Mouse (Mus musculus) adrenal gland, postnatal 0 days (tissue): ENCODE results near the gene Olfr318. TPM values are rescaled to one million over a fixed set of nuclear protein-coding genes. Genes with fewer than 3 reads are reported as not detected.

Experiments
- polyA plus RNA-seq: library from polyadenylated mRNA; unstranded; fragments of >200 nt; fragmentation: Nextera tagmentation; extraction: Ambion mirVana; gene quantifications from 2 replicates; pipeline ENCODE4 v1.2.1, GENCODE M21; 2015

The Olfr318 gene
- polyA plus RNA-seq: not detected in 2 replicates

GRCm38 (mm10) chr11:58723914-58724313, at the start of gene Olfr318:
Gene Olfr318, minus strand, starts transcription at chr11:58724014.

GRCm38 (mm10) chr11:58772888-58773287, 49.1 kb upstream of the Olfr318 start, which contains the start of gene Olfr315:
Gene Olfr315, plus strand, starts transcription at chr11:58773188.

GRCm38 (mm10) chr11:58752434-58752833, 28.6 kb upstream of the Olfr318 start, which contains the start of gene Olfr316:
Gene Olfr316, plus strand, starts transcription at chr11:58752734.

GRCm38 (mm10) chr11:58738792-58739262, 15.0 kb upstream of the Olfr318 start, which contains the start of gene Olfr317:
Gene Olfr317, minus strand, starts transcription at chr11:58739212.

GRCm38 (mm10) chr11:58698862-58699261, 25.0 kb downstream of the Olfr318 start, which contains the start of gene Olfr319:
Gene Olfr319, plus strand, starts transcription at chr11:58699162.

GRCm38 (mm10) chr11:58680799-58681198, 43.0 kb downstream of the Olfr318 start, which contains the start of gene Olfr320:
Gene Olfr320, plus strand, starts transcription at chr11:58681099.

Other genes with a start within 250 kb of the Olfr318 start
- gene Olfr332, start 231.5 kb downstream of the Olfr318 start, polyA plus RNA-seq: not detected in 2 replicates
- not detected in 2 replicates for gene Olfr331, start 221.4 kb downstream of the Olfr318 start, polyA plus RNA-seq
- 1.7 and 4.9 TPM in 2 replicates for gene Olfr330, start 189.2 kb downstream of the Olfr318 start, polyA plus RNA-seq
- gene Olfr329-ps, start 177.6 kb downstream of the Olfr318 start, polyA plus RNA-seq: 0.28 and 2.0 TPM in 2 replicates
- gene Olfr328, start 168.4 kb downstream of the Olfr318 start, polyA plus RNA-seq: 0.24 and 0.77 TPM in 2 replicates
- 0.25 TPM in 1 of 2 replicates, not detected in the other for gene Olfr224, start 153.5 kb downstream of the Olfr318 start, polyA plus RNA-seq
- gene Olfr325, start 146.3 kb downstream of the Olfr318 start, polyA plus RNA-seq: 0.20 TPM in 1 of 2 replicates, not detected in the other
- not detected in 2 replicates for gene Olfr324, start 128.9 kb downstream of the Olfr318 start, polyA plus RNA-seq
- 2.0 TPM in 1 of 2 replicates, not detected in the other for gene 2210407C18Rik, start 107.9 kb downstream of the Olfr318 start, polyA plus RNA-seq
- not detected in 2 replicates for gene Olfr323, start 93.5 kb downstream of the Olfr318 start, polyA plus RNA-seq
- 0.20 and 1.0 TPM in 2 replicates for gene Trim58, start 83.5 kb downstream of the Olfr318 start, polyA plus RNA-seq
- gene Olfr322, start 65.2 kb downstream of the Olfr318 start, polyA plus RNA-seq: not detected in 2 replicates
- not detected in 2 replicates for gene Olfr320, start 42.9 kb downstream of the Olfr318 start, polyA plus RNA-seq
- gene Olfr319, start 24.9 kb downstream of the Olfr318 start, polyA plus RNA-seq: not detected in 2 replicates
- gene Olfr317, start 15.2 kb upstream of the Olfr318 start, polyA plus RNA-seq: not detected in 2 replicates
- gene Olfr316, start 28.7 kb upstream of the Olfr318 start, polyA plus RNA-seq: not detected in 2 replicates
- not detected in 2 replicates for gene Olfr315, start 49.2 kb upstream of the Olfr318 start, polyA plus RNA-seq
- not detected in 2 replicates for gene Olfr314, start 58.9 kb upstream of the Olfr318 start, polyA plus RNA-seq
- 20.7 and 23.2 TPM in 2 replicates for gene Fam183b, start 77.9 kb upstream of the Olfr318 start, polyA plus RNA-seq
- not detected in 2 replicates for gene Olfr313, start 91.0 kb upstream of the Olfr318 start, polyA plus RNA-seq
- gene Olfr312, start 105.2 kb upstream of the Olfr318 start, polyA plus RNA-seq: not detected in 2 replicates
- not detected in 2 replicates for gene Olfr311, start 115.2 kb upstream of the Olfr318 start, polyA plus RNA-seq
- 4.3 and 5.0 TPM in 2 replicates for gene Gm12258, start 123.1 kb upstream of the Olfr318 start, polyA plus RNA-seq
- 4.5 and 5.1 TPM in 2 replicates for gene 2810021J22Rik, start 143.2 kb upstream of the Olfr318 start, polyA plus RNA-seq
- 4.0 and 4.4 TPM in 2 replicates for gene Zfp39, start 180.2 kb upstream of the Olfr318 start, polyA plus RNA-seq
- 0.63 TPM in 1 of 2 replicates, not detected in the other for gene Btnl10, start 193.9 kb upstream of the Olfr318 start, polyA plus RNA-seq
- gene Rnf187, start 214.9 kb upstream of the Olfr318 start, polyA plus RNA-seq: 206 and 211 TPM in 2 replicates
- gene Hist3h2ba, start 224.9 kb upstream of the Olfr318 start, polyA plus RNA-seq: 41.7 and 56.5 TPM in 2 replicates
- 32.6 and 35.6 TPM in 2 replicates for gene Hist3h2a, start 230.7 kb upstream of the Olfr318 start, polyA plus RNA-seq
- gene Trim17, start 230.7 kb upstream of the Olfr318 start, polyA plus RNA-seq: 0.19 TPM in 2 replicates